Mouse (Mus musculus) intestine, embryonic 15.5 days (tissue): ENCODE data around the gene Cypt12. TPM values are rescaled to one million over a fixed set of nuclear protein-coding genes. Genes with fewer than 3 reads are reported as not detected.

ENCODE experiments used
- ATAC-seq: fragments of 200-750 bp; cut with Nextera tagmentation; 2 replicates; pipeline ENCODE4 v1.8.0; 2017; ENCODE audit warnings: moderate TSS enrichment, moderate library complexity
- H3K27ac ChIP-seq: fragments of 300-500 bp; sonication (generic); 2 replicates; pipeline ENCODE4 v1.5.1; 2015; ENCODE audit warnings: mild to moderate bottlenecking, inconsistent platforms
- H3K27me3 ChIP-seq: fragments of 300-500 bp; sonication (generic); replicated peaks from 2 replicates; pipeline ENCODE4 v1.6.1; 2015; ENCODE audit warnings: inconsistent platforms
- H3K36me3 ChIP-seq: fragments of 300-500 bp; sonication (generic); 2 replicates; pipeline ENCODE4 v1.6.1; 2015; ENCODE audit warnings: inconsistent platforms
- H3K4me1 ChIP-seq: fragments of 300-500 bp; sonication (generic); replicated peaks from 2 replicates; pipeline ENCODE4 v1.6.1; 2015; ENCODE audit warnings: inconsistent platforms
- H3K4me2 ChIP-seq: fragments of 300-500 bp; sonication (generic); replicated peaks from 2 replicates; pipeline ENCODE4 v1.6.1; 2015; ENCODE audit warnings: mild to moderate bottlenecking, inconsistent platforms
- H3K4me3 ChIP-seq: fragments of 300-500 bp; sonication (generic); replicated peaks from 2 replicates; pipeline ENCODE4 v1.5.1; 2015; ENCODE audit warnings: inconsistent platforms
- H3K9ac ChIP-seq: fragments of 300-500 bp; sonication (generic); 2 replicates; pipeline ENCODE4 v1.6.1; 2015; ENCODE audit warnings: inconsistent platforms
- H3K9me3 ChIP-seq: fragments of 300-500 bp; sonication (generic); 2 replicates; pipeline ENCODE4 v1.6.1; 2016; ENCODE audit warnings: inconsistent platforms
- WGBS: fragments of 180-500 bp; shearing (Covaris S2); methylation state at CpG from one replicate; pipeline ENCODE4 v1.1.7; 2015; 5-methylcytosine and 5-hydroxymethylcytosine counted together
- polyA plus RNA-seq: library from polyadenylated mRNA; unstranded; fragments of >200 nt; fragmentation: Nextera tagmentation; extraction: Ambion mirVana; gene quantifications from 2 replicates; pipeline ENCODE4 v1.2.1, GENCODE M21; 2015

Cypt12 gene
- polyA plus RNA-seq = not detected in 2 replicates

DNA sequence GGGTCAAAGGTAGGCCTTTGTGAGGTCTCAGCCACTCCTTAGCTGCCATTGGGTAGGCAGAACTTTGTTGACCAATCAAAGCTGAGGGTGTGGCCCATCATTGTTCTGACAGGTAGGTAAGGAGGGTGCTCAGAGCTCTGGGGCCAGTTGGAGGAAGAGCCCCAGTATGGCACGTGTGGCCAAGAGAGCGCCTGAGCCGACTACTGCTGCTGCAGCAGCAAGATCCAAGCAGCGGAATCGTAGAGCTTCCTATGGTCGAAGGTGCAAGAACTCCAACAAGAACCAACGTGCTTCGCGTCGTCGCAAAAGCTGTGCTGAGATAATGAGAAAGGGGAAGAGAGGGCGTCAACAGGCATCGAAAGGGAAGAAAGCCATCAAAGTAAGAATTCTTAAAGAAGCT is at the start of gene Cypt12:
Gene Cypt12, plus strand, starts transcription at position 112 of the 400 bp plus-strand sequence.
- Histone ChIP-seq H3K27ac (no peak within 1 kb of the TSS), H3K4me2 (no peak within 1 kb of the TSS), H3K27me3 (no peaks in the 10 kb centered on the region), H3K9me3 (no peaks in the 10 kb centered on the region), H3K9ac (no peak within 1 kb of the TSS), H3K4me1 (no peaks in the 10 kb centered on the region), H3K4me3 (no peak within 1 kb of the TSS), H3K36me3 (no peaks in the 10 kb centered on the region)
- WGBS = 93% methylated on average over 13 of the region's 13 CpGs
- no peak for ATAC-seq

- Histone ChIP-seq H3K4me1 (no peaks in the 10 kb centered on the region), H3K4me2 (no peak overlapping the region), H3K36me3 (no peaks in the 10 kb centered on the region), H3K27ac (no peak overlapping the region), H3K9me3 (no peaks in the 10 kb centered on the region), H3K27me3 (no peaks in the 10 kb centered on the region), H3K4me3 (no peak overlapping the region), H3K9ac (no peak overlapping the region)
- no peak for ATAC-seq
Measured at GRCm38 (mm10) chr3:17913796-17914195, 34.4 kb upstream of the Cypt12 start.

DNA sequence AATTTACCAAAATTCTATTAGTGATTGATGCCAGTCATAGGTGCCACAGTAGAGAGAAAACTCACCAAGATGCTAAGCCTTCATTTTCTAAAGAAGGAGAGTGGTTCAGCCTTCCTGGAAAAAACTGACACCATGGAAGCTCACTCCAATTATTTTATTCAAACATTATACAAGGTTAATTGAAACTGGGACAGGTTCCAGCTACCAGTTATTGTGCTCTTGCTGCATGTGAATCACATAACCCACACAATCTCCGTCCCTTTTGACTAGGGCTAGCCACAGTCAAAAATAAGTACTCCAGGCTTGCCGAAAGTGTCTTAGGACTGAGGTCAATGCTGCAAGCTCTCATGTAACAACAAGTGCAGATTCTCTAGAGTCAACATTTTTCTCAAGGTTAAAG is 8.0 kb upstream of the Cypt12 start:
- Histone ChIP-seq H3K9me3 (no peaks in the 10 kb centered on the region), H3K27ac (no peak overlapping the region), H3K27me3 (no peaks in the 10 kb centered on the region), H3K4me2 (no peak overlapping the region), H3K36me3 (no peaks in the 10 kb centered on the region), H3K9ac (no peak overlapping the region), H3K4me3 (no peak overlapping the region), H3K4me1 (no peaks in the 10 kb centered on the region)
- no peak for ATAC-seq
- 81% methylated on average over 2 of the region's 2 CpGs for WGBS
